Mouse (Mus musculus) embryonic facial prominence, embryonic 14.5 days (tissue): Measurements from ENCODE around the gene Triap1. TPM values are rescaled to one million over a fixed set of nuclear protein-coding genes. Genes with fewer than 3 reads are reported as not detected.

Source experiments
- ATAC-seq: fragments of 200-750 bp; cut with Nextera tagmentation; 2 replicates; pipeline ENCODE4 v1.8.0; 2017; ENCODE audit warnings: low read depth, moderate number of reproducible peaks, moderate TSS enrichment
- DNase-seq: peaks from one replicate; pipeline ENCODE4 v3.0.0-alpha.2; 2015; ENCODE audit warnings: low spot score
- H3K27ac ChIP-seq: fragments of 300-500 bp; sonication (generic); replicated peaks from 2 replicates; pipeline ENCODE4 v1.5.1; 2014; ENCODE audit warnings: low read depth, mild to moderate bottlenecking, low read length, moderate library complexity
- H3K27me3 ChIP-seq: fragments of 300-500 bp; sonication (generic); replicated peaks from 2 replicates; pipeline ENCODE4 v1.6.1; 2014; ENCODE audit warnings: low read length; ENCODE audit not compliant: control insufficient read depth, insufficient read depth
- H3K36me3 ChIP-seq: fragments of 300-500 bp; sonication (generic); 2 replicates; pipeline ENCODE4 v1.6.1; 2014; ENCODE audit warnings: low read length, mixed read lengths; ENCODE audit not compliant: control insufficient read depth, insufficient read depth
- H3K4me1 ChIP-seq: fragments of 300-500 bp; sonication (generic); 2 replicates; pipeline ENCODE4 v1.6.1; 2014; ENCODE audit warnings: antibody characterized with exemption, low read length; ENCODE audit not compliant: control insufficient read depth, insufficient read depth
- H3K4me2 ChIP-seq: fragments of 300-500 bp; sonication (generic); 2 replicates; pipeline ENCODE4 v1.6.1; 2014; ENCODE audit warnings: low read depth, mild to moderate bottlenecking, low read length, moderate library complexity, mixed read lengths
- H3K4me3 ChIP-seq: fragments of 300-500 bp; sonication (generic); 2 replicates; pipeline ENCODE4 v1.5.1; 2014; ENCODE audit warnings: low read depth, mild to moderate bottlenecking, low read length
- H3K9ac ChIP-seq: fragments of 300-500 bp; sonication (generic); 2 replicates; pipeline ENCODE4 v1.6.1; 2014; ENCODE audit warnings: low read depth, mild to moderate bottlenecking, low read length, moderate library complexity, mixed read lengths
- H3K9me3 ChIP-seq: fragments of 300-500 bp; sonication (generic); 2 replicates; pipeline ENCODE4 v1.6.1; 2016; ENCODE audit warnings: low read length; ENCODE audit not compliant: control insufficient read depth
- WGBS: fragments of 180-500 bp; shearing (Covaris S2); extraction: QIAGEN DNeasy Blood & Tissue Kit; methylation state at CpG from one replicate; pipeline ENCODE4 v1.1.7; 2014; 5-methylcytosine and 5-hydroxymethylcytosine counted together
- polyA plus RNA-seq: library from polyadenylated mRNA; unstranded; fragments of >200 nt; fragmentation: Nextera tagmentation; extraction: Ambion mirVana; gene quantifications from 2 replicates; pipeline ENCODE4 v1.2.1, GENCODE M21; 2014

Gene Triap1
- polyA plus RNA-seq, 1 experiment from 2014 or later: 51.3 TPM

- DNase-seq (peak; percentile 52), ATAC-seq (no peak)
- 59% methylated on average over 10 of the region's 10 CpGs for WGBS
- H3K27ac ChIP-seq: no peak overlapping the region; the same call in 1 of the 2 replicates
- H3K27me3 ChIP-seq: no peaks in the 10 kb centered on the region
- no peaks in the 10 kb centered on the region for H3K9me3 ChIP-seq
- H3K9ac ChIP-seq: no peak overlapping the region
- no peak overlapping the region for H3K4me3 ChIP-seq
- H3K4me1 ChIP-seq: peaks cover 19% of the 10 kb centered on the region
- H3K4me2 ChIP-seq: no peak overlapping the region
- no peaks in the 10 kb centered on the region for H3K36me3 ChIP-seq
These were observed 28.0 kb upstream of the Triap1 start for GRCm38 (mm10) chr5:115312816-115313667.

- no peak overlapping the region for H3K27ac ChIP-seq
- H3K4me1 ChIP-seq: peaks cover 24% of the 10 kb centered on the region
- DNase-seq (peak; percentile 24), ATAC-seq (peak; percentile 30; the same call in 1 of the 2 replicates)
- H3K27me3 ChIP-seq: no peaks in the 10 kb centered on the region
- WGBS: 35% methylated on average over 5 of the region's 5 CpGs
- H3K4me2 ChIP-seq: no peak overlapping the region
- no peak overlapping the region for H3K9ac ChIP-seq
- no peaks in the 10 kb centered on the region for H3K9me3 ChIP-seq
- no peaks in the 10 kb centered on the region for H3K36me3 ChIP-seq
- H3K4me3 ChIP-seq: no peak overlapping the region
These were observed 27.4 kb upstream of the Triap1 start for GRCm38 (mm10) chr5:115313668-115313943.

- peak overlapping the region; percentile 83 for H3K27ac ChIP-seq
- H3K36me3 ChIP-seq: no peaks in the 10 kb centered on the region
- ATAC-seq (no peak), DNase-seq (peak; percentile 29)
- WGBS: 8% methylated on average over 14 of the region's 14 CpGs
- H3K27me3 ChIP-seq: no peaks in the 10 kb centered on the region
- H3K4me2 ChIP-seq: peak overlapping the region; percentile 16
- no peak overlapping the region for H3K4me3 ChIP-seq
- H3K9ac ChIP-seq: peak overlapping the region; percentile 40
- peaks cover 28% of the 10 kb centered on the region for H3K4me1 ChIP-seq
- no peaks in the 10 kb centered on the region for H3K9me3 ChIP-seq
These were observed 23.9 kb upstream of the Triap1 start for GRCm38 (mm10) chr5:115316968-115317644.

- Histone ChIP-seq H3K27ac (peak overlapping the region; percentile 83), H3K36me3 (no peaks in the 10 kb centered on the region), H3K9me3 (no peaks in the 10 kb centered on the region), H3K9ac (no peak overlapping the region), H3K4me2 (peak overlapping the region; percentile 16), H3K4me1 (peaks cover 28% of the 10 kb centered on the region), H3K4me3 (no peak overlapping the region), H3K27me3 (no peaks in the 10 kb centered on the region)
- under 1% methylated on average over 10 of the region's 10 CpGs for WGBS
- DNase-seq (peak; percentile 86), ATAC-seq (peak; percentile 64)
These were observed 23.2 kb upstream of the Triap1 start for GRCm38 (mm10) chr5:115317645-115318328.

- Histone ChIP-seq H3K27ac (peak overlapping the region; percentile 88), H3K4me2 (peak overlapping the region; percentile 91), H3K27me3 (no peaks in the 10 kb centered on the region), H3K36me3 (no peaks in the 10 kb centered on the region), H3K9ac (peak overlapping the region; percentile 60), H3K4me3 (peak overlapping the region; percentile 42), H3K9me3 (no peaks in the 10 kb centered on the region), H3K4me1 (peaks cover 28% of the 10 kb centered on the region)
- DNase-seq (peak; percentile 93), ATAC-seq (peak; percentile 85)
- under 1% methylated on average over 22 of the region's 22 CpGs for WGBS
These were observed 21.8 kb upstream of the Triap1 start for GRCm38 (mm10) chr5:115319004-115319940.

GRCm38 (mm10) chr5:115326256-115326831 lies 14.7 kb upstream of the Triap1 start:
- peaks cover 17% of the 10 kb centered on the region for H3K4me1 ChIP-seq
- peak; percentile 28 for ATAC-seq
- peak overlapping the region; percentile 67 for H3K4me2 ChIP-seq
- no peak for DNase-seq
- H3K36me3 ChIP-seq: peaks cover 23% of the 10 kb centered on the region
- peak overlapping the region; percentile 92 for H3K9ac ChIP-seq
- H3K27me3 ChIP-seq: no peaks in the 10 kb centered on the region
- 22% methylated on average over 11 of the region's 11 CpGs for WGBS
- H3K27ac ChIP-seq: peak overlapping the region; percentile 86
- peak overlapping the region; percentile 92 for H3K4me3 ChIP-seq
- H3K9me3 ChIP-seq: no peaks in the 10 kb centered on the region

- Histone ChIP-seq H3K4me3 (peak within 1 kb of the TSS; percentile 92), H3K36me3 (peaks cover 30% of the 10 kb centered on the region), H3K4me2 (peak within 1 kb of the TSS; percentile 67), H3K27me3 (no peaks in the 10 kb centered on the region), H3K27ac (peak within 1 kb of the TSS; percentile 86), H3K9me3 (no peaks in the 10 kb centered on the region), H3K4me1 (peaks cover 17% of the 10 kb centered on the region), H3K9ac (peak within 1 kb of the TSS; percentile 92)
- DNase-seq (peak; percentile 95), ATAC-seq (peak; percentile 94)
- WGBS: 0% methylated on average over 37 of the region's 97 CpGs
These were observed 14.0 kb upstream of the Triap1 start, which contains the start of gene Srsf9 for GRCm38 (mm10) chr5:115326875-115327609. Srsf9 (plus strand) TSS chr5:115327177.
